22 mouse cellular contexts compared by ENCODE assay signal in genomic region chr1:80396560-80396959, GRCm38 (mm10).
"Had no signal": no experiment of that assay in that cellular context is flagged by ENCODE, and none has a peak within 500 bp of the region (broad histone marks: within the 10 kb centered on the region; RNA-seq: fewer than 3 reads in every experiment).

No protein-coding gene starts in this region.

- H3K36me3 ChIP-seq: liver, embryonic 13.5 days; liver, embryonic 15.5 days; midbrain, embryonic 13.5 days; midbrain, embryonic 15.5 days; neural tube, embryonic 13.5 days; neural tube, embryonic 15.5 days had no signal

- H3K4me1 ChIP-seq: liver, embryonic 15.5 days; midbrain, embryonic 13.5 days; midbrain, embryonic 15.5 days; neural tube, embryonic 13.5 days; neural tube, embryonic 15.5 days had no signal

- H3K27ac ChIP-seq: liver, embryonic 13.5 days; liver, embryonic 15.5 days; macrophage; midbrain, embryonic 13.5 days; midbrain, embryonic 15.5 days; neural tube, embryonic 13.5 days; neural tube, embryonic 15.5 days had no signal

- H3K9me3 ChIP-seq: liver, embryonic 13.5 days; liver, embryonic 15.5 days; megakaryocyte, embryonic 14.5 days; midbrain, embryonic 13.5 days; midbrain, embryonic 15.5 days; neural tube, embryonic 13.5 days; neural tube, embryonic 15.5 days had no signal

- H3K4me3 ChIP-seq: liver, embryonic 13.5 days; liver, embryonic 15.5 days; megakaryocyte, embryonic 14.5 days; midbrain, embryonic 13.5 days; midbrain, embryonic 15.5 days; myocyte; neural tube, embryonic 13.5 days; neural tube, embryonic 15.5 days had no signal

- H3K4me2 ChIP-seq: liver, embryonic 13.5 days; liver, embryonic 15.5 days; lung, embryonic 14.5 days; midbrain, embryonic 11.5 days; midbrain, embryonic 13.5 days; midbrain, embryonic 15.5 days; neural tube, embryonic 13.5 days; neural tube, embryonic 15.5 days had no signal

- DNase-seq: liver, embryonic 13.5 days; liver, postnatal 0 days; lung, embryonic 14.5 days; lung, postnatal 14 days; lung, postnatal 36 days; retina, postnatal 1 day; right cerebral cortex, adult 18-20 months; right cerebral cortex, postnatal 25 days; right cerebral cortex, postnatal 4 days; spleen, adult 18-20 months; thymus, adult 18-20 months; thymus, postnatal 14 days; thymus, postnatal 36 days had no signal

- H3K9ac ChIP-seq: liver, embryonic 13.5 days; liver, embryonic 15.5 days; liver, postnatal 0 days; lung, embryonic 14.5 days; midbrain, embryonic 13.5 days; midbrain, embryonic 15.5 days; neural tube, embryonic 13.5 days; neural tube, embryonic 15.5 days had no signal

- H3K27me3 ChIP-seq: liver, embryonic 13.5 days; liver, embryonic 15.5 days; megakaryocyte, embryonic 14.5 days; midbrain, embryonic 13.5 days; midbrain, embryonic 15.5 days; neural tube, embryonic 13.5 days; neural tube, embryonic 15.5 days had no signal

- ATAC-seq: liver, postnatal 0 days; midbrain, embryonic 13.5 days; midbrain, embryonic 15.5 days had no signal
